Comparison of ENCODE assay signal across 9 mouse cellular contexts in genomic region chr15:103135431-103135947, GRCm38 (mm10). TPM values are rescaled to one million over a fixed set of nuclear protein-coding genes. Genes with fewer than 3 reads are reported as not detected.
DNase-seq lines count a peak whose midpoint lies in the region; ATAC-seq and TF ChIP-seq lines count a peak whose summit lies in the region.
"Had no signal": no experiment of that assay in that cellular context is flagged by ENCODE, and none has a peak within 500 bp of the region (broad histone marks: within the 10 kb centered on the region; RNA-seq: fewer than 3 reads in every experiment).

No protein-coding gene starts in this region.

- H3K9ac ChIP-seq in limb, embryonic 14.5 days (ENCODE audit: low read depth, low read length, severe bottlenecking): 0 out of 2 replicates have a peak overlapping the region, but pooled peaks have one; percentile 21
- H3K9ac ChIP-seq: lung, embryonic 15.5 days had no signal

- no peaks in the 10 kb centered on the region for H3K27me3 ChIP-seq in limb, embryonic 14.5 days (ENCODE audit: control insufficient read depth, insufficient read depth, low read length)

- peaks cover 21% of the 10 kb centered on the region for H3K4me1 ChIP-seq in limb, embryonic 14.5 days (ENCODE audit: control insufficient read depth, insufficient read depth, low read length)

- TF ChIP-seq POLR2A in limb, embryonic 14.5 days (IDR thresholded peaks at IDR 0.05; ENCODE audit: borderline replicate concordance, extremely low read depth, insufficient read depth, insufficient read length): no peak

- H3K27ac ChIP-seq in limb, embryonic 14.5 days (replicated peaks; ENCODE audit: low read depth, low read length): no peak overlapping the region
- H3K27ac ChIP-seq: lung, embryonic 15.5 days had no signal

- ATAC-seq in limb, embryonic 14.5 days (ENCODE audit: low FRiP score, low read depth): no peak
- no peak for ATAC-seq in megakaryocyte-erythroid progenitor cell, adult 5-6 weeks (replicated peaks; ENCODE audit: low FRiP score, low TSS enrichment, poor library complexity, severe bottlenecking)

- H3K4me3 ChIP-seq in limb, embryonic 14.5 days (replicated peaks; ENCODE audit: low read length): no peak overlapping the region
- H3K4me3 ChIP-seq: erythroblast, embryonic 14.5 days; lung, embryonic 15.5 days had no signal

- H3K4me2 ChIP-seq in limb, embryonic 14.5 days (replicated peaks; ENCODE audit: low read depth, low read length, severe bottlenecking): 0 out of 2 replicates have a peak overlapping the region, but pooled peaks have one; percentile 6
- H3K4me2 ChIP-seq: lung, embryonic 15.5 days had no signal

- WGBS in limb, embryonic 14.5 days: 11% methylated on average over 13 of the region's 13 CpGs

- DNase-seq in brain, adult 2 months (ENCODE audit: low read depth, low spot score): peak; percentile 91
- peak; percentile 25 to 53 for DNase-seq in frontal cortex, postnatal 10 days (ENCODE audit: low spot score in 2 of 2)
- DNase-seq in kidney, adult 8-10 months: peak; percentile 14 to 49
- no peak for DNase-seq in limb, embryonic 14.5 days (ENCODE audit: low spot score)
- no peak for DNase-seq in adrenal gland, adult 2 months
- DNase-seq in urinary bladder, postnatal 4 days (ENCODE audit: low spot score in 2 of 2): no peak

- H3K36me3 ChIP-seq in limb, embryonic 14.5 days (ENCODE audit: control insufficient read depth, insufficient read depth, low read length): no peaks in the 10 kb centered on the region
- H3K36me3 ChIP-seq: lung, embryonic 15.5 days had no signal

- no peaks in the 10 kb centered on the region for H3K9me3 ChIP-seq in limb, embryonic 14.5 days (ENCODE audit: control insufficient read depth, low read length)
- H3K9me3 ChIP-seq: lung, embryonic 15.5 days had no signal

RNA-seq across cellular contexts. Expression of gene Smug1, which starts 31.4 kb away (rescaled TPM):
- 18.6 and 22.4 TPM in 2 replicates for polyA plus RNA-seq in limb, embryonic 14.5 days (2012; rRNA removed)
- polyA plus RNA-seq in limb, embryonic 14.5 days (2014; fragmentation: Nextera tagmentation; extraction: Ambion mirVana): 18.2 and 18.9 TPM in 2 replicates
- total RNA-seq in adrenal gland, adult 2 months (2021): 10 to 100 TPM; 11.0 to 16.7 TPM
- 16.6 and 17.1 TPM in 2 replicates for polyA plus RNA-seq in adrenal gland, adult 2 months (2012; rRNA removed)
- total RNA-seq in megakaryocyte-erythroid progenitor cell, adult 5-6 weeks (2014; fragmentation: Nextera tagmentation): 3.6 and 5.9 TPM in 2 replicates
- total RNA-seq in megakaryocyte-erythroid progenitor cell, adult 5-6 weeks (2017): 2.2 and 4.2 TPM in 2 replicates

Comparison
In these comparisons a context has a peak if more than half of its experiments do, and no peak if none do; other contexts are left out.
1. DNase-seq: peak in brain, adult 2 months (single experiment), frontal cortex, postnatal 10 days (2 of 2) and kidney, adult 8-10 months (2 of 2); none in limb, embryonic 14.5 days (single experiment), adrenal gland, adult 2 months (single experiment) and urinary bladder, postnatal 4 days (0 of 2).